Mouse (Mus musculus) ovary, postnatal 14 days (tissue): ENCODE measurements around the gene Trim65.

Source experiments
- DNase-seq: peaks from one replicate; pipeline ENCODE4 v3.0.0; 2022; ENCODE audit warnings: low spot score

Gene Trim65

GRCm38 (mm10) chr11:116130488-116131205 lies at the start of gene Trim65:
TSS of gene Trim65 (minus strand) at chr11:116131128.
- DNase-seq, result peak; percentile 85

GRCm38 (mm10) chr11:116178411-116179121 lies 47.6 kb upstream of the Trim65 start:
- no peak for DNase-seq

- no peak for DNase-seq
Measured at GRCm38 (mm10) chr11:116176010-116176409, 45.1 kb upstream of the Trim65 start.

GRCm38 (mm10) chr11:116174775-116175448 lies 44.0 kb upstream of the Trim65 start:
- no peak for DNase-seq

GRCm38 (mm10) chr11:116171959-116172358 lies 41.0 kb upstream of the Trim65 start:
- no peak for DNase-seq

GRCm38 (mm10) chr11:116170003-116170800 lies 39.3 kb upstream of the Trim65 start:
- DNase-seq, result no peak

- DNase-seq, result no peak
Measured at GRCm38 (mm10) chr11:116169214-116169613, 38.3 kb upstream of the Trim65 start.

GRCm38 (mm10) chr11:116167884-116168439 lies 37.0 kb upstream of the Trim65 start, which contains the start of gene Fbf1:
TSS of gene Fbf1 (minus strand) at chr11:116168166.
- DNase-seq, result peak; percentile 91

- DNase-seq, result no peak
Measured at GRCm38 (mm10) chr11:116167232-116167631, 36.3 kb upstream of the Trim65 start.

GRCm38 (mm10) chr11:116163002-116163401 lies 32.1 kb upstream of the Trim65 start:
- no peak for DNase-seq

- no peak for DNase-seq
Measured at GRCm38 (mm10) chr11:116162146-116162545, 31.2 kb upstream of the Trim65 start.

- DNase-seq, result no peak
Measured at GRCm38 (mm10) chr11:116161312-116161711, 30.4 kb upstream of the Trim65 start.

- DNase-seq, result no peak
Measured at GRCm38 (mm10) chr11:116150960-116151359, 20.0 kb upstream of the Trim65 start.

- DNase-seq, result no peak
Measured at GRCm38 (mm10) chr11:116149341-116149740, 18.4 kb upstream of the Trim65 start.

GRCm38 (mm10) chr11:116148761-116149221 lies 17.9 kb upstream of the Trim65 start:
- no peak for DNase-seq

- DNase-seq, result no peak
Measured at GRCm38 (mm10) chr11:116146294-116146985, 15.5 kb upstream of the Trim65 start.

GRCm38 (mm10) chr11:116145481-116146293 lies 14.8 kb upstream of the Trim65 start:
- no peak for DNase-seq

GRCm38 (mm10) chr11:116143468-116143867 lies 12.5 kb upstream of the Trim65 start:
- DNase-seq, result no peak

- no peak for DNase-seq
Measured at GRCm38 (mm10) chr11:116142211-116142991, 11.5 kb upstream of the Trim65 start.
